Mouse (Mus musculus) liver, embryonic 11.5 days (tissue): ENCODE results near the gene Ech1. TPM values are rescaled to one million over a fixed set of nuclear protein-coding genes. Genes with fewer than 3 reads are reported as not detected.
"Not testable (repeated sequence)": the region's sequence is repeated elsewhere in the genome, so short reads cannot be mapped to it uniquely, and the experiment has no call there.

Experiments
- ATAC-seq: fragments of 200-750 bp; cut with Nextera tagmentation; replicated peaks from 2 replicates; pipeline ENCODE4 v1.8.0; 2017; ENCODE audit warnings: moderate number of reproducible peaks, mild to moderate bottlenecking, moderate TSS enrichment, moderate library complexity; ENCODE audit not compliant: low FRiP score
- DNase-seq: peaks from one replicate; pipeline ENCODE4 v3.0.0-alpha.2; 2017; ENCODE audit warnings: low spot score
- H3K27ac ChIP-seq: fragments of 300-500 bp; sonication (generic); 2 replicates; pipeline ENCODE4 v1.5.1; 2014; ENCODE audit warnings: mild to moderate bottlenecking, low read depth, low read length, control low read depth
- H3K27me3 ChIP-seq: fragments of 300-500 bp; sonication (generic); replicated peaks from 2 replicates; pipeline ENCODE4 v1.6.1; 2014; ENCODE audit warnings: low read length, mixed read lengths; ENCODE audit not compliant: control insufficient read depth, insufficient read depth
- H3K36me3 ChIP-seq: fragments of 300-500 bp; sonication (generic); 2 replicates; pipeline ENCODE4 v1.6.1; 2014; ENCODE audit warnings: mild to moderate bottlenecking, low read length, moderate library complexity, mixed read lengths; ENCODE audit not compliant: control insufficient read depth, insufficient read depth
- H3K4me1 ChIP-seq: fragments of 300-500 bp; sonication (generic); replicated peaks from 2 replicates; pipeline ENCODE4 v1.6.1; 2014; ENCODE audit warnings: low read length, mixed read lengths; ENCODE audit not compliant: control insufficient read depth, insufficient read depth
- H3K4me2 ChIP-seq: fragments of 300-500 bp; sonication (generic); 2 replicates; pipeline ENCODE4 v1.6.1; 2014; ENCODE audit warnings: mild to moderate bottlenecking, control low read depth, moderate library complexity
- H3K4me3 ChIP-seq: fragments of 300-500 bp; sonication (generic); 2 replicates; pipeline ENCODE4 v1.5.1; 2014; ENCODE audit warnings: low read depth, low read length, control low read depth
- H3K9ac ChIP-seq: fragments of 300-500 bp; sonication (generic); 2 replicates; pipeline ENCODE4 v1.6.1; 2014; ENCODE audit warnings: low read depth, low read length, control low read depth
- H3K9me3 ChIP-seq: fragments of 300-500 bp; sonication (generic); 2 replicates; pipeline ENCODE4 v1.6.1; 2016; ENCODE audit warnings: low read length, inconsistent platforms, mixed read lengths; ENCODE audit not compliant: control insufficient read depth
- WGBS: fragments of 180-500 bp; shearing (Covaris S2); extraction: QIAGEN DNeasy Blood & Tissue Kit; methylation state at CpG from one replicate; pipeline ENCODE4 v1.1.7; 2014; 5-methylcytosine and 5-hydroxymethylcytosine counted together
- polyA plus RNA-seq: library from polyadenylated mRNA; unstranded; fragments of >200 nt; fragmentation: Nextera tagmentation; extraction: Ambion mirVana; gene quantifications from 2 replicates; pipeline ENCODE4 v1.2.1, GENCODE M21; 2014

The Ech1 gene
- polyA plus RNA-seq, 1 experiment from 2014 or later = 107 TPM

DNA sequence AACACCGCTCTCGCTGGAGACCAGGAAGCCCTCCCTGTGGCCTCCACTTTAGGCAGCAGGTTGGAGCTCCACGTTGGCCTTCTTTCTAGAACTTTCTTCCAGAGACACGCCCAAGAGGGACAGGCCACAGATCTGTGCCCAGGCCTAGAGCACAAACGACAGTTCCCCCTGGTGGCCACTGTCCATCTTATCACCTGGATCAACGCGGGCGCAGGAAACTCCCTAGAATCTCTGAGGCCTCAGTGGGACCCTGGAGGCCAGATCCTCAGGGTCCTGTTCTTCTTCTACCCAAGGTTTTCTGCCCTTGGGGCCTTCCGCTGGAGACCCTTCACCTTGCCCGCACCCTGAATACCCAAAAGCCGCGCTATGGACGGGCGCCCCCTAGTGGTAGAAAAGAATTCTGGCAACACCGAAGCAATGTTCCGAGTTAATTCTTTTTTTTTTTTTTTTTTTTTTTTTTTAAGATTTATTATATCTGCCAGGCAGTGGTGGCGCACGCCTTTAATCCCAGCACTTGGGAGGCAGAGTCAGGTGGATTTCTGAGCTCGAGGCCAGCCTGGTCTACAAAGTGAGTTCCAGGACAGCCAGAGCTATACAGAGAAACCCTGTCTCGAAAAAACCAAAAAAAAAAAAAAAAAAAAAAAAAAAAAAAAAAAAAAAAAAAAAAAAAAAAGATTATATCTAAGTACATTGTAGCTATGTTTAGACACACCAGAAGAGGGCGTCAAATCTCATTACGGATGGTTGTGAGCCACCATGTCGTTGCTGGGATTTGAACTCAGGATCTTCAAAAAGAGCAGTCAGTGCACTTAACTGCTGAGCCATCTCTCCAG, 42.7 kb downstream of the Ech1 start:
- 0 out of 2 replicates have a peak overlapping the region, but pooled peaks have one; percentile 46 for H3K9ac ChIP-seq

DNA sequence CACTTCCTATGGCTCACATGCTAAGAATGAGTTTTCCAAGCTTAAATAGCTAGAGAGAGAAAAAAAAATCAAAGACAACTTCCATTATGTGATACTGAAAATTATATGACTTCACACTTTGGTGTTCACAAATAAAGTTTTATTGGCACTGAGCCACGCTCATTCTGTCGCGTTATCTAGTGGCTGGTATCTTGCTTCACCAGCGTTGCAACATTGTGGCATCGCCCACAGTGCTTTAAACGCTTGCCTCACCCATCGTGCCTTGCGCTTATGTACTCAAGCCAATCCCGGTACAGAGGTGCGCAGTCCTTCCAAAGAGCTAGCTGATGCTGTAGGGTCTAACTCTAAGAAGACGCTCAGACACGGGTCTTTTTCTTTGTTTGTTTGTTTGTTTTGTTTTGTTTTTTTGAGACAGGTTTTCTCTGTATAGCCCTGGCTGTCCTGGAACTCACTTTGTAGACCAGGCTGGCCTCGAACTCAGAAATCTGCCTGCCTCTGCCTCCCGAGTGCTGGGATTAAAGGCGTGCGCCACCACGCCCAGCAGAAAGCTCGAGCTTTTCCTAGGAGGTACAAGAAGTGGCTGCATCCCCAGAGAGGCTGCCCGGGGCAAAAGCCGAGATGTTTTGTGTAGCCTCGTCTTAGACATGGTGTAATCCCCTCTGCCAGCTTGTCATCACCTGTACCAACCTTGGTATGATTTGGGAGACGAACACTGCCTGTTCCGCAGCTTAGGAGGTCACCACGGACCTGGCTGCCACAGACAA, 46.1 kb downstream of the Ech1 start:
- Histone ChIP-seq H3K9me3 (no peaks in the 10 kb centered on the region), H3K4me3 (no peak overlapping the region), H3K4me2 (no peak overlapping the region), H3K36me3 (no peaks in the 10 kb centered on the region), H3K27ac (no peak overlapping the region), H3K27me3 (no peaks in the 10 kb centered on the region), H3K9ac (no peak overlapping the region), H3K4me1 (peaks cover 7% of the 10 kb centered on the region)
- DNase-seq = no peak
- no peak for ATAC-seq
- WGBS = 83% methylated on average over 24 of the region's 24 CpGs

More for the DNA sequence above, 42.7 kb downstream of the Ech1 start:
- WGBS = 23% methylated on average over 23 of the region's 23 CpGs
- not testable (repeated sequence) for H3K9me3 ChIP-seq, H3K27me3 ChIP-seq, H3K36me3 ChIP-seq
- peak overlapping the region; percentile 58 for H3K4me2 ChIP-seq
- 0 out of 2 replicates have a peak overlapping the region, but pooled peaks have one; percentile 14 for H3K4me3 ChIP-seq
- H3K4me1 ChIP-seq = peaks cover 15% of the 10 kb centered on the region
- DNase-seq (peak; percentile 80), ATAC-seq (peak; percentile 35; the same call in 1 of the 2 replicates)
- peak overlapping the region; percentile 19; the same call in 1 of the 2 replicates for H3K27ac ChIP-seq

GRCm38 (mm10) chr7:28874565-28874964, 49.5 kb downstream of the Ech1 start:
- ATAC-seq = no peak
- no peaks in the 10 kb centered on the region for H3K36me3 ChIP-seq
- H3K4me2 ChIP-seq = no peak overlapping the region
- H3K4me1 ChIP-seq = peaks cover 8% of the 10 kb centered on the region; the same call in 1 of the 2 replicates
- H3K27me3 ChIP-seq = no peaks in the 10 kb centered on the region
- no peak for DNase-seq
- H3K9me3 ChIP-seq = no peaks in the 10 kb centered on the region
- 70% methylated on average over 2 of the region's 2 CpGs for WGBS
- no peak overlapping the region for H3K9ac ChIP-seq
- H3K27ac ChIP-seq = no peak overlapping the region
- H3K4me3 ChIP-seq = no peak overlapping the region

DNA sequence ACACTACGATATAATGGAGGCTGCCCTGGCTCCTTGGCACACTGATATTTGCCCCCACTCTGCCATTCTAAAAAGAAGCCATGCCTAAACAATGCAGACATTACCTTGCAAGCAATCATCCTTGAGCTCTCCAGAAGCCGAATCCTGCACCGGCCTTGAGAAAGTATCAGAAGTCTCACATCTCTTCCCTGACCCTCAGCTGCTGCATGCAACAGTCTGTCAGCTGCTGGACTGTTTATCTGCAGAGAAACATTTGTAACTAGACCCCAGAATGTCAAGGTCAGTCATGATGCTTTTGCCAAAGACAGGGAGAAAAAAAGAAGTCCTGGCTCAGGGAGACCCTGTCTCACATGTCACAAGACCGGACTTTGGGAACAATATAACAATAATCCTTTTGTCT, 51.1 kb downstream of the Ech1 start:
- 76% methylated on average over 4 of the region's 4 CpGs for WGBS

GRCm38 (mm10) chr7:28877155-28877554, 52.1 kb downstream of the Ech1 start:
- H3K4me1 ChIP-seq = peaks cover 9% of the 10 kb centered on the region; the same call in 1 of the 2 replicates
- ATAC-seq = peak; percentile 87
- no peaks in the 10 kb centered on the region for H3K9me3 ChIP-seq
- H3K4me3 ChIP-seq = no peak overlapping the region
- DNase-seq = no peak
- no peak overlapping the region; the same call in 1 of the 2 replicates for H3K27ac ChIP-seq
- no peaks in the 10 kb centered on the region for H3K27me3 ChIP-seq
- H3K9ac ChIP-seq = no peak overlapping the region
- H3K4me2 ChIP-seq = 0 out of 2 replicates have a peak overlapping the region, but pooled peaks have one; percentile 23
- 58% methylated on average over 7 of the region's 7 CpGs for WGBS
- no peaks in the 10 kb centered on the region for H3K36me3 ChIP-seq

More for the DNA sequence above, 51.1 kb downstream of the Ech1 start:
- H3K27me3 ChIP-seq = no peaks in the 10 kb centered on the region
- no peak for DNase-seq
- no peak overlapping the region for H3K9ac ChIP-seq
- no peak overlapping the region for H3K4me3 ChIP-seq
- no peaks in the 10 kb centered on the region for H3K36me3 ChIP-seq
- H3K27ac ChIP-seq = no peak overlapping the region
- no peak for ATAC-seq
- H3K4me2 ChIP-seq = no peak overlapping the region
- H3K9me3 ChIP-seq = no peaks in the 10 kb centered on the region
- peaks cover 9% of the 10 kb centered on the region; the same call in 1 of the 2 replicates for H3K4me1 ChIP-seq

DNA sequence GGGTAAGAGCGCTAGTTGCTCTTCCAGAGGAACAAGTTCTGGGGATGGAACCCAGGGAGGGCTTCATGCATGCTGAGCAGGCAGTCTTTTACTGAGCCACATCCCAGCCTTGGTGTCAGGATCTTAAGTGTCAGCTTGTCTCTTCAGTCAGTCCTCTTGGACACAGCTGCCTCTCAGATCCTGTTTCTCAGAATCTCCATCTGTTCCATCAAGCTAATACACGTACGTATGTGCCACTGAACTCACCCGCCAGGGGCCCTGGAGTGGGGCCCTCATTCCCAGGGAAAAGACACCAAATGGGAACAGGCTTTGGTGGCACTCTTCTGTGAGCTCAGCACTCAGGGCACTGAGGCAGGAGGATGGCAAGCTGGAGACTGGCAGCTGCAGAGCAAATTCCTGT, 52.8 kb downstream of the Ech1 start:
- ATAC-seq (no peak), DNase-seq (no peak)
- no peaks in the 10 kb centered on the region for H3K27me3 ChIP-seq
- H3K9me3 ChIP-seq = no peaks in the 10 kb centered on the region
- no peak overlapping the region; the same call in 1 of the 2 replicates for H3K27ac ChIP-seq
- no peak overlapping the region for H3K9ac ChIP-seq
- no peak overlapping the region for H3K4me2 ChIP-seq
- 77% methylated on average over 4 of the region's 4 CpGs for WGBS
- H3K4me3 ChIP-seq = no peak overlapping the region
- H3K36me3 ChIP-seq = no peaks in the 10 kb centered on the region
- peaks cover 9% of the 10 kb centered on the region; the same call in 1 of the 2 replicates for H3K4me1 ChIP-seq

DNA sequence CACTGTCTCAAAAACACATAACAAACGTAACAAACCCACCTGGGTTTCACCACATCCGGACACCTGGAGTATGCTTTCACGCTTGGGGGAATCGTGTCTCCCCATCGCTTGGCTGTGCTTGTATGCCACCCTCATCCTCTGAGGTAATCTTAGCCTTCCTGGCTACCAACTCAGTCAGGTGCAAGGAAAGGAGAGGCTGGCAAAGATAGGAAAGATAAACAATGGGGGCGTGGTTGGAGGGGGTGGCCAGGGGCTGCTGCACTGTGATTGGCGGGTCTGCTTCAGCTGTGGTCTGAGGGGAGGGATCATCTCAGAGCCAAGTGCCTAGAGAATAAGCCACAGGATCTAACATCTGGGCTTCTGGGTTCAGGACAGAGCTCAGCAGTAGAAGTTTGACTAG, 54.6 kb downstream of the Ech1 start:
- peaks cover 9% of the 10 kb centered on the region; the same call in 1 of the 2 replicates for H3K4me1 ChIP-seq
- ATAC-seq (no peak), DNase-seq (no peak)
- no peak overlapping the region for H3K4me2 ChIP-seq
- H3K9me3 ChIP-seq = no peaks in the 10 kb centered on the region
- no peak overlapping the region for H3K27ac ChIP-seq
- WGBS = 67% methylated on average over 7 of the region's 7 CpGs
- H3K36me3 ChIP-seq = no peaks in the 10 kb centered on the region
- H3K27me3 ChIP-seq = no peaks in the 10 kb centered on the region
- H3K4me3 ChIP-seq = no peak overlapping the region
- H3K9ac ChIP-seq = no peak overlapping the region

GRCm38 (mm10) chr7:28880554-28880953, 55.5 kb downstream of the Ech1 start:
- Histone ChIP-seq H3K4me1 (peaks cover 9% of the 10 kb centered on the region; the same call in 1 of the 2 replicates), H3K9ac (no peak overlapping the region), H3K27me3 (no peaks in the 10 kb centered on the region), H3K36me3 (no peaks in the 10 kb centered on the region), H3K4me2 (no peak overlapping the region), H3K4me3 (no peak overlapping the region), H3K27ac (no peak overlapping the region), H3K9me3 (no peaks in the 10 kb centered on the region)
- 86% methylated on average over 10 of the region's 10 CpGs for WGBS
- ATAC-seq = no peak
- no peak for DNase-seq
